Mouse (Mus musculus): ENCODE results near the gene Gm37240. TPM values are rescaled to one million over a fixed set of nuclear protein-coding genes. Genes with fewer than 3 reads are reported as not detected.
"Not testable (repeated sequence)": the region's sequence is repeated elsewhere in the genome, so short reads cannot be mapped to it uniquely, and the experiment has no call there.

Gm37240 gene
- polyA plus RNA-seq, 1 experiment from 2014 or later: 11.4 TPM

GRCm38 (mm10) chr3:84563415-84563814, 1323.9 kb downstream of the Gm37240 start:
- Histone ChIP-seq H3K4me1 (ENCODE audit: control insufficient read depth, insufficient read depth, low read length) (no peaks in the 10 kb centered on the region), H3K9me3 (replicated peaks; ENCODE audit: control insufficient read depth, low read length) (no peaks in the 10 kb centered on the region), H3K4me2 (ENCODE audit: low read depth, low read length) (no peak overlapping the region), H3K4me3 (replicated peaks; ENCODE audit: low read length) (no peak overlapping the region), H3K27me3 (ENCODE audit: control insufficient read depth, insufficient read depth, low read length) (no peaks in the 10 kb centered on the region), H3K36me3 (ENCODE audit: control insufficient read depth, insufficient read depth, low read length) (no peaks in the 10 kb centered on the region), H3K9ac (ENCODE audit: low read length) (no peak overlapping the region), H3K27ac (ENCODE audit: low read length) (no peak overlapping the region)
- no peak for ATAC-seq (ENCODE audit: insufficient read depth, low FRiP score)
- WGBS: 84% methylated on average over 4 of the region's 4 CpGs

DNA sequence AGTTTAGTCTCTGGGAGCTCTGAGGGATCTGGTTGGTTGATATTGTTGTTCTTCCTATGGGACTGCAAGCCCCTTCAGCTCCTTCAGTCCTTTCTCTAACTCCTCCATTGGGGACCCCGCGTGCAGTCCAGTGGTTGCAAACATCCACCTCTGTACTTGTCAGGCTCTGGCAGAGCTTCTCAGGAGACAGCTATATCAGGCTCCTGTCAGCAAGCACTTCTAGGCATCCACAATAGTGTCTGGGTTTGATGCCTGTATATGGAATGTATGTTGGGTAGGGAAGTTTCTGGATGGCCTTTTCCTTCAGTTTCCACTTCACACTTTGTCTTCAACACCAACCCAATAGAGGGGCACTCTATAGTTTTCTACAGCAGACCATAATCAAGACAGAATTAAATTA, 1324.4 kb downstream of the Gm37240 start:
- not testable (repeated sequence) for ATAC-seq (ENCODE audit: insufficient read depth, low FRiP score); H3K27me3 ChIP-seq (ENCODE audit: control insufficient read depth, insufficient read depth, low read length); H3K4me2 ChIP-seq (ENCODE audit: low read depth, low read length); H3K36me3 ChIP-seq (ENCODE audit: control insufficient read depth, insufficient read depth, low read length); H3K9ac ChIP-seq (ENCODE audit: low read length); H3K9me3 ChIP-seq (replicated peaks; ENCODE audit: control insufficient read depth, low read length); H3K27ac ChIP-seq (ENCODE audit: low read length); H3K4me1 ChIP-seq (ENCODE audit: control insufficient read depth, insufficient read depth, low read length); H3K4me3 ChIP-seq (replicated peaks; ENCODE audit: low read length)
- 90% methylated on average over 2 of the region's 2 CpGs for WGBS

DNA sequence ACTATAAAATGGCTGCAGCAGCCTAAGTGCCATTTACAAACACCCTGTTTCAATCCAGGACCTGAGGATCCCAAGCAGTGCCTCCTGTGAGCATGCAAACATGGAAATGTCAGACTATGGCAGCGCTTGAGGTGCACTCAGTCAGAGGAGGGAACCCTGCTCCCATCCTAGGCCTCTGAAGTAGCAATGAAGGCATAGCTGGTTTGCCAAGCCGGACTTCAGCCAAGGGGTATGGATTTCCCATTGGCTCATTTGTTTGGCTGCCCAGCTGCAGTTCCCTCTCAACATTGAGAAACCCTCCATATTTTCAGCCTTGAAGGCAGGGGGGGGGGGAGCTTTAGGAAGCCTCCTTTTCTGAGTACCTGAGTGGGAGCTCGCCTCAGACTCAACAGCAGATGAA, 1329.0 kb downstream of the Gm37240 start:
- Histone ChIP-seq H3K27me3 (ENCODE audit: control insufficient read depth, insufficient read depth, low read length) (no peaks in the 10 kb centered on the region), H3K27ac (ENCODE audit: low read length) (no peak overlapping the region), H3K4me1 (ENCODE audit: control insufficient read depth, insufficient read depth, low read length) (no peaks in the 10 kb centered on the region), H3K9ac (ENCODE audit: low read length) (no peak overlapping the region), H3K9me3 (replicated peaks; ENCODE audit: control insufficient read depth, low read length) (no peaks in the 10 kb centered on the region), H3K4me3 (replicated peaks; ENCODE audit: low read length) (no peak overlapping the region), H3K4me2 (ENCODE audit: low read depth, low read length) (no peak overlapping the region), H3K36me3 (ENCODE audit: control insufficient read depth, insufficient read depth, low read length) (no peaks in the 10 kb centered on the region)
- 94% methylated on average over 3 of the region's 3 CpGs for WGBS
- no peak for ATAC-seq (ENCODE audit: insufficient read depth, low FRiP score)

- Histone ChIP-seq H3K4me3 (replicated peaks; ENCODE audit: low read length) (no peak overlapping the region), H3K9me3 (replicated peaks; ENCODE audit: control insufficient read depth, low read length) (no peaks in the 10 kb centered on the region), H3K27ac (ENCODE audit: low read length) (no peak overlapping the region), H3K36me3 (ENCODE audit: control insufficient read depth, insufficient read depth, low read length) (no peaks in the 10 kb centered on the region), H3K27me3 (ENCODE audit: control insufficient read depth, insufficient read depth, low read length) (no peaks in the 10 kb centered on the region), H3K4me2 (ENCODE audit: low read depth, low read length) (no peak overlapping the region), H3K9ac (ENCODE audit: low read length) (no peak overlapping the region), H3K4me1 (ENCODE audit: control insufficient read depth, insufficient read depth, low read length) (no peaks in the 10 kb centered on the region)
- no peak for ATAC-seq (ENCODE audit: insufficient read depth, low FRiP score)
- 77% methylated on average over 3 of the region's 3 CpGs for WGBS
These were observed 1331.5 kb downstream of the Gm37240 start for GRCm38 (mm10) chr3:84555780-84556179.

GRCm38 (mm10) chr3:84547177-84547576, 1340.1 kb downstream of the Gm37240 start:
- H3K27me3 ChIP-seq (ENCODE audit: control insufficient read depth, insufficient read depth, low read length): no peaks in the 10 kb centered on the region
- no peak overlapping the region for H3K27ac ChIP-seq (ENCODE audit: low read length)
- ATAC-seq (ENCODE audit: insufficient read depth, low FRiP score): no peak
- no peaks in the 10 kb centered on the region for H3K36me3 ChIP-seq (ENCODE audit: control insufficient read depth, insufficient read depth, low read length)
- no peaks in the 10 kb centered on the region for H3K9me3 ChIP-seq (replicated peaks; ENCODE audit: control insufficient read depth, low read length)
- H3K4me1 ChIP-seq (ENCODE audit: control insufficient read depth, insufficient read depth, low read length): no peaks in the 10 kb centered on the region
- WGBS: 69% methylated on average over 8 of the region's 8 CpGs
- no peak overlapping the region for H3K9ac ChIP-seq (ENCODE audit: low read length)
- H3K4me3 ChIP-seq (replicated peaks; ENCODE audit: low read length): no peak overlapping the region
- no peak overlapping the region for H3K4me2 ChIP-seq (ENCODE audit: low read depth, low read length)

- H3K27me3 ChIP-seq (ENCODE audit: control insufficient read depth, insufficient read depth, low read length); H3K27ac ChIP-seq (ENCODE audit: low read length); H3K36me3 ChIP-seq (ENCODE audit: control insufficient read depth, insufficient read depth, low read length); H3K4me3 ChIP-seq (replicated peaks; ENCODE audit: low read length); ATAC-seq (ENCODE audit: insufficient read depth, low FRiP score); H3K4me1 ChIP-seq (ENCODE audit: control insufficient read depth, insufficient read depth, low read length); H3K9me3 ChIP-seq (replicated peaks; ENCODE audit: control insufficient read depth, low read length); H3K9ac ChIP-seq (ENCODE audit: low read length); H3K4me2 ChIP-seq (ENCODE audit: low read depth, low read length): not testable (repeated sequence)
- WGBS: 7% methylated on average over 3 of the region's 3 CpGs
These were observed 1344.9 kb downstream of the Gm37240 start for GRCm38 (mm10) chr3:84542450-84542849.

- no peak for ATAC-seq (ENCODE audit: insufficient read depth, low FRiP score)
- H3K4me1 ChIP-seq (ENCODE audit: control insufficient read depth, insufficient read depth, low read length): no peaks in the 10 kb centered on the region; the same call in 1 of the 2 replicates
- no peak overlapping the region for H3K4me3 ChIP-seq (replicated peaks; ENCODE audit: low read length)
- no peaks in the 10 kb centered on the region for H3K9me3 ChIP-seq (replicated peaks; ENCODE audit: control insufficient read depth, low read length)
- H3K4me2 ChIP-seq (ENCODE audit: low read depth, low read length): no peak overlapping the region
- WGBS: 78% methylated on average over 1 of the region's 1 CpGs
- H3K36me3 ChIP-seq (ENCODE audit: control insufficient read depth, insufficient read depth, low read length): no peaks in the 10 kb centered on the region
- H3K27me3 ChIP-seq (ENCODE audit: control insufficient read depth, insufficient read depth, low read length): no peaks in the 10 kb centered on the region
- H3K9ac ChIP-seq (ENCODE audit: low read length): no peak overlapping the region
- no peak overlapping the region for H3K27ac ChIP-seq (ENCODE audit: low read length)
These were observed 1345.4 kb downstream of the Gm37240 start for GRCm38 (mm10) chr3:84541881-84542280.

- Histone ChIP-seq H3K4me3 (replicated peaks; ENCODE audit: low read length) (no peak overlapping the region), H3K9ac (ENCODE audit: low read length) (no peak overlapping the region), H3K36me3 (ENCODE audit: control insufficient read depth, insufficient read depth, low read length) (no peaks in the 10 kb centered on the region), H3K9me3 (replicated peaks; ENCODE audit: control insufficient read depth, low read length) (no peaks in the 10 kb centered on the region), H3K27ac (ENCODE audit: low read length) (no peak overlapping the region), H3K4me1 (ENCODE audit: control insufficient read depth, insufficient read depth, low read length) (no peaks in the 10 kb centered on the region; the same call in 1 of the 2 replicates), H3K4me2 (ENCODE audit: low read depth, low read length) (no peak overlapping the region), H3K27me3 (ENCODE audit: control insufficient read depth, insufficient read depth, low read length) (no peaks in the 10 kb centered on the region)
- no peak for ATAC-seq (ENCODE audit: insufficient read depth, low FRiP score)
These were observed 1346.7 kb downstream of the Gm37240 start for GRCm38 (mm10) chr3:84540640-84541039.

DNA sequence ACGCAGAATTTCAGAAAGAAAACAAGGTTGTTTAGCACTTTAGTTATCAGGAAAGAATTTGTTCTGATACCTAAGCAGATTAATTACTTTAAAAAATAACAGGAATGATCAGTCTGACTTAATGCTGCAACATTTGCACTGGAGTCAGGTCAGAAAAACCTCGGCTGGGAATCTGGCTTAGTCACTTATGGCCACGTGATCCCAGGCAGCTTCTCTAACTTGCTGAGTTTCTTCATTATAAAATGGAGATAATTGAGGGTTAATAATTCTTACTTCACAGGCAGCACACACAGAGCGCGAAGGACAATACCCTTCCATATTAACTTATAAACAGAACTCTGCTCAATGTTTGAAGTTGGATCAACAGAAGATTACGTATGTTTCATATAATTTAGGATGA, 1350.3 kb downstream of the Gm37240 start:
- no peak for ATAC-seq (ENCODE audit: insufficient read depth, low FRiP score)

DNA sequence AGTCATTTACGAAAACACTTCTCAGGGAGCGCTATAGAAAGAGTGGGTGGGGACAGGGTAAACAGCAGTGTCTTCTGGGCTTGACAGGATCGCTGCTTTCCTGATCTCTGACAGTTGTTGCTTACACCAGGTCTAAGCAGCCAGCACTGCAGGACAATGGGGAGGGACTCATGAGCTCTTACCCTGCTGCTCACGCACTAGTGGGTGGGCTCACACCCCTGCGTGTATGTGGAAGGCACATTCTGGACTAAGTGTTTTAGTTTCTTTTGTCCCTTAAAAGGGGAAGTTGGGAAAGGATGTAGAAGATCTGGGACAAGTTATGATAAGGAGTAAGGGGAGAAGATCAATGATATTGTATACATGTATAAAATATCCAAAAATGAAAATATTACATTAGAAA, 1354.1 kb downstream of the Gm37240 start:
- 62% methylated on average over 5 of the region's 5 CpGs for WGBS
- Histone ChIP-seq H3K9me3 (replicated peaks; ENCODE audit: control insufficient read depth, low read length) (no peaks in the 10 kb centered on the region), H3K4me2 (ENCODE audit: low read depth, low read length) (no peak overlapping the region), H3K27me3 (ENCODE audit: control insufficient read depth, insufficient read depth, low read length) (no peaks in the 10 kb centered on the region), H3K27ac (ENCODE audit: low read length) (no peak overlapping the region), H3K4me1 (ENCODE audit: control insufficient read depth, insufficient read depth, low read length) (no peaks in the 10 kb centered on the region), H3K36me3 (ENCODE audit: control insufficient read depth, insufficient read depth, low read length) (no peaks in the 10 kb centered on the region), H3K9ac (ENCODE audit: low read length) (no peak overlapping the region), H3K4me3 (replicated peaks; ENCODE audit: low read length) (no peak overlapping the region)
- ATAC-seq (ENCODE audit: insufficient read depth, low FRiP score): no peak

More for the DNA sequence above, 1350.3 kb downstream of the Gm37240 start:
- no peaks in the 10 kb centered on the region for H3K27me3 ChIP-seq (ENCODE audit: control insufficient read depth, insufficient read depth, low read length)
- H3K4me1 ChIP-seq (ENCODE audit: control insufficient read depth, insufficient read depth, low read length): no peaks in the 10 kb centered on the region; the same call in 1 of the 2 replicates
- no peak overlapping the region for H3K4me2 ChIP-seq (ENCODE audit: low read depth, low read length)
- H3K36me3 ChIP-seq (ENCODE audit: control insufficient read depth, insufficient read depth, low read length): no peaks in the 10 kb centered on the region
- no peak overlapping the region for H3K9ac ChIP-seq (ENCODE audit: low read length)
- no peak overlapping the region for H3K27ac ChIP-seq (ENCODE audit: low read length)
- no peak overlapping the region for H3K4me3 ChIP-seq (replicated peaks; ENCODE audit: low read length)
- no peaks in the 10 kb centered on the region for H3K9me3 ChIP-seq (replicated peaks; ENCODE audit: control insufficient read depth, low read length)
- 52% methylated on average over 6 of the region's 6 CpGs for WGBS
